Mouse (Mus musculus): ENCODE measurements around the gene Tagln2.

DNA sequence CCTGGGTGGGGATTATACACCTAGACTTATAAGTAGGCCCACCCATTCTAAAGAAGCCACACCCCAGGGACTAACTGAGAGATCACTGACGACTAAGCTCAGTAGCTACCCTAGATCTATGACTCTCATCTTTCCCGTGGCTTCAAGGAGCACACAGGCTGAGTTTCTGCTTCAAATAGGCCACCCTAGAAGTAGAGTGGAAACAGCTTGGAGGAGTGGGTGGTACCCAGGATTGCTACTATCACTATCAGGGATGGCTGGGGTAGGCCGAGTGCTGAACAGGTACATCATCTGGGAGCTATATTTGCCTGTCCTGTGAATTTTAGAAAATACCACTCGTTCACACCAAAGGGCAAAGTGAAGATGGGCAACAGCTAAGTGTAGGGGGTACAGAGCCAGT lies 12.0 kb upstream of the Tagln2 start:
- no peak for TF ChIP-seq CTCF (IDR thresholded peaks at IDR 0.05; ENCODE audit: insufficient read depth, low read length)
- no peak for TF ChIP-seq POLR2A (IDR thresholded peaks at IDR 0.05; ENCODE audit: borderline replicate concordance, extremely low read depth, low read depth, low read length)
